Mouse (Mus musculus): ENCODE measurements around the gene Anxa4.

The Anxa4 gene

GRCm38 (mm10) chr6:86754105-86754863 lies 39.1 kb downstream of the Anxa4 start:
- in situ Hi-C loops (cut with MboI, MseI): loop anchor here (5.0 kb wide), 4 partner anchors 43 to 163 kb away; no protein-coding TSS in a partner anchor

- in situ Hi-C loops (cut with MboI, MseI): loop anchor here (5.0 kb wide), 4 partner anchors 44 to 164 kb away; no protein-coding TSS in a partner anchor
These were observed 40.4 kb downstream of the Anxa4 start for GRCm38 (mm10) chr6:86752843-86753485.

GRCm38 (mm10) chr6:86750961-86751360 lies 42.4 kb downstream of the Anxa4 start:
- in situ Hi-C loops (cut with MboI, MseI): loop anchor here (5.0 kb wide), 4 partner anchors 46 to 166 kb away; no protein-coding TSS in a partner anchor

GRCm38 (mm10) chr6:86749817-86750216 lies 43.6 kb downstream of the Anxa4 start:
- in situ Hi-C loops (cut with MboI, MseI): loop anchor here (5.0 kb wide), 4 partner anchors 47 to 167 kb away; no protein-coding TSS in a partner anchor

GRCm38 (mm10) chr6:86747171-86747570 lies 46.2 kb downstream of the Anxa4 start:
- in situ Hi-C loops (cut with MboI, MseI): no loop called here

GRCm38 (mm10) chr6:86740652-86741051 lies 52.7 kb downstream of the Anxa4 start:
- in situ Hi-C loops (cut with MboI, MseI): no loop called here

GRCm38 (mm10) chr6:86736830-86737229 lies 56.6 kb downstream of the Anxa4 start:
- in situ Hi-C loops (cut with MboI, MseI): no loop called here

- in situ Hi-C loops (cut with MboI, MseI): no loop called here
These were observed 57.1 kb downstream of the Anxa4 start for GRCm38 (mm10) chr6:86736313-86736712.

- in situ Hi-C loops (cut with MboI, MseI): no loop called here
These were observed 60.1 kb downstream of the Anxa4 start, which contains the start of gene Gmcl1 for GRCm38 (mm10) chr6:86733183-86733876. Gene Gmcl1 (minus strand): TSS chr6:86733383.

GRCm38 (mm10) chr6:86732276-86733173 lies 60.9 kb downstream of the Anxa4 start:
- in situ Hi-C loops (cut with MboI, MseI): no loop called here

- in situ Hi-C loops (cut with MboI, MseI): no loop called here
These were observed 64.7 kb downstream of the Anxa4 start for GRCm38 (mm10) chr6:86728711-86729110.

GRCm38 (mm10) chr6:86721977-86722376 lies 71.4 kb downstream of the Anxa4 start:
- in situ Hi-C loops (cut with MboI, MseI): no loop called here

GRCm38 (mm10) chr6:86708072-86708774 lies 85.2 kb downstream of the Anxa4 start:
- in situ Hi-C loops (cut with MboI, MseI): no loop called here

GRCm38 (mm10) chr6:86702577-86702976 lies 90.8 kb downstream of the Anxa4 start:
- in situ Hi-C loops (cut with MboI, MseI): no loop called here

- in situ Hi-C loops (cut with MboI, MseI): no loop called here
These were observed 95.5 kb downstream of the Anxa4 start for GRCm38 (mm10) chr6:86697903-86698302.

GRCm38 (mm10) chr6:86696213-86696612 lies 97.2 kb downstream of the Anxa4 start:
- in situ Hi-C loops (cut with MboI, MseI): no loop called here

- in situ Hi-C loops (cut with MboI, MseI): no loop called here
These were observed 98.9 kb downstream of the Anxa4 start for GRCm38 (mm10) chr6:86694465-86694864.

GRCm38 (mm10) chr6:86689671-86690070 lies 103.7 kb downstream of the Anxa4 start:
- in situ Hi-C loops (cut with MboI, MseI): no loop called here

GRCm38 (mm10) chr6:86686971-86687370 lies 106.4 kb downstream of the Anxa4 start:
- in situ Hi-C loops (cut with MboI, MseI): no loop called here
